Mouse (Mus musculus): ENCODE results near the gene Col4a1.

Col4a1 gene

DNA sequence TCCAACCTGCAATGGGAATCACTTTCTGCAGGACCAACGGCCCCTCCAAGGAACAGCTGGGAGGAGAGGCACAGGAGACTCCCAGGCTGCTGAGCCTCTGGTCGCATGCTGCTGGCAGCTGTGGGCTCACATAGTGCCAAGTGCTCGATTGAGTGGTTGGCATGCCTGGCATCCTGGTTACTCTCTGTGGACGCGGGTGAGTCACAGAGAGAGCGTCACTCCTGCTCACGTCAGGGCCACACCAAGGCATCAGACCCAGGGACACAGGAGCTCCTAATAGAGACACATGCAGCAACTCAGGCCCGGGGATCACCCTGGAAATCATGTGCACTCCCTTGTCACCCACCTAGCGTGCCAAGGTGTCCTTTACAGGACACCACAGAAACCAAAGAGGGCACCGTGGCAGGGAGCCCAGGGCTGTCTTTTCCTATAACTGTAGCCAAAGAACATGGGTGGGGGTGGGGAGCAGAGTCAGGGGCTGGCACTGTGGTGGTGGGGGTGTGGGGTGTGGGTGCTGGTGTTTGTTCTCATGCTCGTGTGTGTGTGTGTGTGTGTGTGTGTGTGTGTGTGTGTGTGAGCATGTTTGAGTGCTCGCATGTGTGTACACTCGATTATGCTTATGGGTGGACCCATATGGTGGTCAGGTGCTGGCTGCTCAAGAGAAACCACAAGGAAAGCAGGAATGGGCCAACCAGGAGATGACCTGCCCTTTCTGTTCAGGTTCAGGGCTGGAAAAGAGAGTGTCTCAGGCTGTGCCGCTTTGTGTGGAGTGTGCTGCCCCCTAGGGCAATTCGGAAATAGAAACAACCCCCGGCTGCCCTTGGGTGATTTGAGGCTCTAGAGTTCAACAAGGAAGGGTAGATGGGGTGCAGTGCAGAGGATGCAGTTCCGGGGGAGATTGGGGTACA is 139.1 kb downstream of the Col4a1 start:
- peak; percentile 48 for DNase-seq

DNA sequence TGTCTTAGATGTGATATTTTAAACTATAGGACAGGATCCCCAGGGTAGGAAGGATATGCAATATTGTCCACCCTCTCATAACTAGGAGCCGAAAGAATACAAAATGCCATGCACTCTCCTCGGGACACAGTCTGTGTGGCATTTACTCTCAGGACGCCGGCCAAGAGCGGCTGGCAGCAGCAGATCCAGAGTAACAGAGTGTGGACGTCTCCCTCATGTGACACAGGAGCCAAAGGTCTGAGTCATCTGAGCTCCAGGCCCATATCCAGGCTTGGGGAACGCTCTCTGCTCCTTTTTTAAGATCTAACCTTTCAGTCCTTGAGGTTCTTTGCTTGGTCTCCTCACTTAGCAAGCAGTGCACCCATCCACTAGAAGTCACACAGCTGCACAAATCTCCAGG is 141.1 kb downstream of the Col4a1 start:
- DNase-seq = no peak

DNA sequence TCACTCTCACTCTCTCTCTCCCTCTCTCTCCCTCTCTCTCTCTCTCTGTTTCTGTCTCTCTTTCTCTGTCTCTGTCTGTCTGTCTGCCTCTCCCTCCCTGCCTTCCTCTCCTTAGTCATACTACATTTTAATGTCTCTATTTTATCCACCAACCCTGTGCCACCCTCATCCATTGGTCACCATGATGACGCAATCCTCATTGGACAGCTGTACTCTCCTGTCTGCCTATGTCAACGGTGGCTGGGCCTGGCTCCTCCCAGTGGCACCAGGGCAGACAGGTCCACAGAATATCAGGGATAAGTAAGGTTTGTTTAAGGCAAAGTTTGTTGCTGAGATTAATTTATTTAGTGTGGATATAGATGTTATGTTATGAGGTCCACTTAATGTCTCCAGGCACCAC is 143.2 kb downstream of the Col4a1 start:
- no peak for DNase-seq

DNA sequence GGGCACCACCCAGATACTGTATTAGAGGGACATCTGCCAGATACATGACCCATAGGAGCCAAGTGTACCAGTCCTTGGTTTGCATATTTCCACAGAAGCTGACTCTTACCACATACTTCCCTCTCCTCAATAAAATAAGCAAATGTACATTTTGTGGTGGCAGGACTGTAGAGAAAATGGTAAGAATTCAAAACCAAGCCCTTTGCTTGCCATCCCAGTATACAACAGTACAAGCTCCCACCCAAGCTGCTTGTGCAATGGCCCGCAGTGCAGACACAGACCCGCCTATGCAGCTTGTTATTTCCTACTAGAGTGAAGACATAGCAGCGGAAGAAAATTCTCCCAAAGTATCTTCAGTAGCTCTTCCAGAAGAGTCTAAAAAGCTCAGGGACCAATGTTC is 143.8 kb downstream of the Col4a1 start:
- DNase-seq = no peak

DNA sequence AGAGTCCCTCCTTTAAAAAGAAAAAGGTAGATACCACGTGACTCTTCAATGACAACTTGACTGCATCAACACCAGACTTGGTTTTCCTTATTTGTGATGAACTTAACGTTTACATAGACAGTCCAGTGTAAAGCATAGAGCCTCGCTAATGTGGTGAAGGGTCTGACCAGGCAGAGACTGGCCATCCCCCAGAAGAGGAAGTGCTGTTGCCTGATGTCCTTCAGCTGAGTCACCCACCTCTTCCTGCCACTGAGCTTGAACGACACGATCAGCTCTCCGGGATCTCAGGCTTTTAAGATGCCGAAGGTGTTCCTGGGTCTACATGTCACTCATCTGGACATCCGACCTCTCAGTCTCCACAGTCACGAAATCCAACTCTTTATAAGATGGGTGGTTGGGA is 144.7 kb downstream of the Col4a1 start:
- DNase-seq = no peak

DNA sequence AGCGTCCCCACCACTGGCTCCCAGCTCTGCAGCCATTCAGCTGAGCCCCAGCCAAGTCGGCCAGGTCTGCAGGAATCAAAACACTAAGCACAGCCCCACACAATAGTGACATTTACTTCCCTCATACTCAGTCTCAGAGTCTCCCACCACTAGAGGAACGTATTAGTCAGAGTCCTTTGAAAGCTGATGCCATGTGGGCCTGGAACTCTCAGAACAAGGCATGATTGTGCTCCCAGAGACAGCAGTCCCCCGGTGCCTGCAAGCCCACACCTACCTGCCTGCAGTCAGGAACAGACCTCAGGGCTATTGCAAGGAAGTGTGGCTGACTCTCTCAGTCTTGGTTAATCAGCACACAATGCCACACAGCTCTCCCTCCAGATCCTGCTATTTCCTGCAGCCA is 147.0 kb downstream of the Col4a1 start:
- DNase-seq = peak; percentile 34

DNA sequence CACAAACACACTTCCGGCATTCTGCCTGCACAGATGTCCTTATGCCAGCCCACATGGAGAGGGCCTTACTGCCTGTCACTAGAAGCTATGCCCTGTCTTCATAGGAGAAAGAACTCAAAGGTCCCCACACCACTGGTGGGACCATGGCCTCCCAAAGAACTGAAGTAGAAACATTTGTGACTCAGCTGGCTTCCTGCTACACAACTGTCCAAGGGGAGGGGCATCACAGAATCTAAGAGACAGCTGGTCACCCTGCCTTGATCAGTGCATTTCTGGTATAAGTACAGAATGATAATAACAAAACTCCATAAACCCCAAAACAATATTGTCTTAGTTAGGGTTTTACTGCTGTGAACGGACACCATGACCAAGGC is 156.3 kb downstream of the Col4a1 start:
- no peak for DNase-seq

DNA sequence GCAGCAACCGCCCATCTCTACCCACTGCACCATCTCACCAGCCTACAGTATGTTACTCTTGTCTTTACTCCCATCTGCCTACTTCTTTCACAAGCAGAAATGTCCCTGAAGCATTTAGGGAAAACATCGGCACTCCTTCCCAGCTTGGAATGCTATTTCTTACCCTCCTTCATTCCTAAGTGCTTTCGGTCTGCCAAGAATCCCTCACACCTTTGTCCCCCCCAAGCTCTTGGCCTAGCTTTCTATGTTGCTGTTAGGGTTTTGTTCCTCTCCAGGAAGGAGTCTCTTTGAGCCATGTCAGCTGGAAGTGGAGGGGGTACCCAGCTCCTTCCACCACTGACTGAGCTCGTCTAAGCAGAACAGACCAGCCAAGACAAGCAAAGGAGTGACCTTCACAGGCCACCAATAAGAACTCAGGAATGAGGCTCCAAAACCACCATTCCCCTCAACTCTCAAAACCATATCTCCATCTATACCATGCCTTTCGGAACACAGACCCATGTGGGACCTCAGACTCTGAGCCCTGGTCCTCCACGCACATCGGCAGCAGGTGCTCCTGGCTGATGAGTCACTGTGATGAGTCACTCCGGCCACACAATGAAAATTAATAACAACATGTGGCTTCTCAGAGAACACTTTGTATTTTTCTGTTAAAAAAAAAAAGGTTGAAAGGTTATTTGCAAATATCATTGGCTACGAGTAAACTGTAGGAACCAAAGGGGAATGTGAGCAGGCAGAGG is 156.9 kb downstream of the Col4a1 start:
- no peak for DNase-seq

DNA sequence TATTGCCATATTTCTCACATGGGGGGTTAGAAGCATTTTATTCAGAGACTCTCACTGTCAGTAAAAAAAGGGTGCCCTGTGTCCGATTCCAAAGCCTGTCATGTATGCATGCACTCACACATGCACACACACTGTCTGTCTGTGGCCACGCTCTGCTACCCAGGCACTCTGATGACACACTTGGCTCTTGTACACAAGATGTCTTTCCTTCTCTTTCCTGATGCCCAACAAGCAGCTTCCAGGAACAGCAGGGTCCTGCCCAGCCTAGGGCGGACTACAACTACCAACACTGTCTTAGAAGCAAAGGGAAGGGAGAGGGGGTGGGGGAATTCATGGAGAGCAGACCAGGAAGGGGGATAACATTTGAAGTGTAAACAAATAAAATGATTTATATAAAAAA is 162.4 kb downstream of the Col4a1 start:
- DNase-seq = no peak

DNA sequence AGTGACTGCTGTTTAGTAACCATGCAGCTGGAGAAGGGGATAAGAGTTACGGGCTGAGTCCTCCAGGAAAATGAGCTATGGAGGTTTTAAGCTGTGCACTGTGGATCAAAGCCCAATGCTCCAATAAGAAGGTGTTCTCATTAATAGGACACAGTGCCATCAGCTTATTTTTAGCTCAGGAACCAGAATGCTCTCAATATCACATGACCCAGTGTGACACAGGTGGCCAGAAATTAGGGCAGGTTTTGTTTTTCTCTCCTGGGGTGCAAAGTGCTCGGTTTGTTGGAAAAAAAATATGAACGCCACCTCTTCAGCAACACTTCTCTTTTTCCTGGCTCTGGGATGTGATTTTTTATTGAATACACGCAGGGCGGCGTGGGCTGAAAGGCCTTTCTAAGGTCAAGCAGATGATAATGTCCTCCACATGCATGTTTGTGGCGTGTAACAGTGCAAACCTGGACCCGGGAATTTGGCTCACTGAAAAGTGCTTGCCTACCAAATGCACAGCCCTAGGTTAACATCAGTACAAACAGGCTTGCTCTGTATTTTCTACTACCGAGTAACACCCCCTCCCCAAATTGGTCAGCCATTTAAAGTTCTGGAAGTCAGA is 163.3 kb downstream of the Col4a1 start:
- no peak for DNase-seq

DNA sequence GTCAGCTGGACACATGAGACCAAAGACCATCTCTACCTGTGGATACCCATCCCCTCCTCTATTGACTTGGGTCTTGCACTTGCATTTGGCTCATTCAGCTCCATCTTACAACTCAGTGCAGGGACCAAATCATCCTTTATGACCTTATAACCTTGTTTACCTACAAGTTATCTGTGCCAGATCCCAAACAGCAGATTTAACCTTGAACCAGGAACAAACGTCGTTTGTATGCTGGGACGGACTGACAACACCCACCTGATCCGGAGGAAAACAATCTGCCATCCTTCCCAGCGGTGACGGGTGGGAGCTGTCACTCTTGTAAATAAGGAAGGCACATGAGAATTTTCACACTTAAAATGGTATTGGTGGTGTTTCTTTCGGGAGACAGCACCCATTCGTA is 163.8 kb downstream of the Col4a1 start:
- no peak for DNase-seq

All from right cerebral cortex, adult 18-20 months (tissue).